Mouse (Mus musculus): ENCODE results near the gene Asap2.

DNA sequence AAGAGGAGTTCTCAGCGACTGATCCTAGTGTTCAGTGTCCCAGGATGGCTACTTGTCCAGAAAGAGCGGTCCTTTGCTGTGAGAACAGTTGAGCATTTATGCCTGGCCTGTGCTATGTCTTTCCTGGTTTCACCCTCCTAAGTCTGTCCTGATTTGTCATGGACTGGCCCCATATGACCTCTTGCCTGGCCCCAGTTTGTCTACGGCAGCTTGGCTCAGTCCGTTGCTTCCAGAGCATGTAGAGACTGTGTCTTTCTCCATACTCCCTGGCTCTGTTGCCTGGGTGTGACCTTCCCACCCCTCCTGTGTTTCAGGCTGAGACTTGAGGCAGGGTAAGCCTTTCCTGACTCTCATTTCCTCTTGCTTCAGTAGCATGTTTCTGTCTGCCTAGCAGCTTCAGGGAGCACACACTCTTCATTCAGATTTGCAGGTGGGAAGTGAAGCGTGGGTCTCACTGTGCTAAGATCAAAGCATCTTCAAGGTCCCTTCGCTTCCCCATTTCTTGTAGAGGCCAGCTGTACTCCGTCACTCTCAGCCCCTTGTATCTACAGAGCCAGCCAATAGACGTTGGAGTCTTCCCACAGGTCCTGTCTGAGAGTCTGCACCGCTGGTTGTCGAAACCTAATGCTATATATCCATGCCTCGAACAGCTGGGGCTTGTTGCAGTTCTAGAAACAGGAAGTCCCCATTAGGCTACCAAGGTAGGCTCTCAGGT, 181.7 kb downstream of the Asap2 start:
- TF ChIP-seq CTCF (IDR thresholded peaks at IDR 0.05; ENCODE audit: low read depth, low read length) (no peak), POLR2A (IDR thresholded peaks at IDR 0.05; ENCODE audit: insufficient read depth, low read length) (no peak)

Data from ES-Bruce4 (cell line).